Mouse (Mus musculus) c-Kit-positive CD71-positive TER-119-positive erythroid progenitor cells, embryonic 14.5 days (primary cell): ENCODE data around the gene Ripor1.

Source experiments
- DNase-seq: peaks from one replicate; pipeline ENCODE4 v3.0.0-alpha.2; 2013; ENCODE audit warnings: low spot score

The Ripor1 gene

GRCm38 (mm10) chr8:105606189-105607023 is 1.4 kb downstream of the Ripor1 start:
- peak; percentile 57 for DNase-seq

- DNase-seq: no peak
Measured at GRCm38 (mm10) chr8:105607062-105607461, 2.0 kb downstream of the Ripor1 start.

GRCm38 (mm10) chr8:105607684-105608083 is 2.6 kb downstream of the Ripor1 start:
- peak; percentile 63 for DNase-seq

- DNase-seq: peak; percentile 60
Measured at GRCm38 (mm10) chr8:105609355-105609754, 4.3 kb downstream of the Ripor1 start.

- no peak for DNase-seq
Measured at GRCm38 (mm10) chr8:105609771-105610170, 4.7 kb downstream of the Ripor1 start.

- DNase-seq: no peak
Measured at GRCm38 (mm10) chr8:105611836-105612235, 6.8 kb downstream of the Ripor1 start.

- no peak for DNase-seq
Measured at GRCm38 (mm10) chr8:105613037-105613436, 8.0 kb downstream of the Ripor1 start.

- no peak for DNase-seq
Measured at GRCm38 (mm10) chr8:105613830-105614511, 8.9 kb downstream of the Ripor1 start.

- no peak for DNase-seq
Measured at GRCm38 (mm10) chr8:105615942-105616341, 10.9 kb downstream of the Ripor1 start.

- no peak for DNase-seq
Measured at GRCm38 (mm10) chr8:105617451-105618278, 12.6 kb downstream of the Ripor1 start.

- DNase-seq: no peak
Measured at GRCm38 (mm10) chr8:105618279-105618634, 13.2 kb downstream of the Ripor1 start.

- no peak for DNase-seq
Measured at GRCm38 (mm10) chr8:105618892-105619591, 14.0 kb downstream of the Ripor1 start.

- no peak for DNase-seq
Measured at GRCm38 (mm10) chr8:105620211-105620610, 15.2 kb downstream of the Ripor1 start.

- no peak for DNase-seq
Measured at GRCm38 (mm10) chr8:105620946-105621720, 16.1 kb downstream of the Ripor1 start.

- no peak for DNase-seq
Measured at GRCm38 (mm10) chr8:105621841-105622240, 16.8 kb downstream of the Ripor1 start.

- peak; percentile 88 for DNase-seq
Measured at GRCm38 (mm10) chr8:105622421-105622920, 17.4 kb downstream of the Ripor1 start.

- DNase-seq: no peak
Measured at GRCm38 (mm10) chr8:105623118-105623517, 18.1 kb downstream of the Ripor1 start.

GRCm38 (mm10) chr8:105623679-105624245 is 18.7 kb downstream of the Ripor1 start:
- DNase-seq: no peak

- no peak for DNase-seq
Measured at GRCm38 (mm10) chr8:105624401-105624800, 19.3 kb downstream of the Ripor1 start.

GRCm38 (mm10) chr8:105624831-105625230 is 19.8 kb downstream of the Ripor1 start:
- no peak for DNase-seq

- no peak for DNase-seq
Measured at GRCm38 (mm10) chr8:105626086-105626485, 21.0 kb downstream of the Ripor1 start.
